Mouse (Mus musculus) lung, postnatal 0 days (tissue): ENCODE measurements around the gene Ccdc63.

Source experiments
- CTCF ChIP-seq: IDR thresholded peaks from 2 replicates; pipeline ENCODE4 v1.5.1; 2016; ENCODE audit warnings: antibody characterized with exemption, mild to moderate bottlenecking
- EP300 ChIP-seq: IDR thresholded peaks from 2 replicates; pipeline ENCODE4 v1.6.1; 2016; ENCODE audit warnings: antibody characterized with exemption, mild to moderate bottlenecking, control low read depth

DNA sequence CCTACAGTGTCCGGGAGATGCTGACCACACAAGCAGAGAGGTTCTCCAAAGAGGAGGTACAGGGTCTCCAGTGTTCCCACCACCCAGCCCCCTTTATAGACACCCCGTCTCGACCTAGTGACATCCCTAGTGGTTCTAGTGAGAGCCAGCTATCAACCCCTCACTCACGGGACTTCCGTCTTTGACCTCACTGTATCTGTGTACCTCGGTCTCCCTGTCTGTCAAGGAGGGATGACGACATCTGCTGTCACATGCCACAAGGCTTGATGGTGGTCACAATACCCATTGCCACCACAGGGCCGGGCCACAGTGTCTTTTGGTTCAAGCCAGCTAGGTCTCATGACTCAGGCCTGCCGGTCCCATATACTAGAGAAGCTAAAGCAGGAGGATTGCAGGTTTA lies 35.6 kb downstream of the Ccdc63 start:
- TF ChIP-seq CTCF: no peak
- no peak for TF ChIP-seq EP300
